Mouse (Mus musculus) ES-E14 (cell line): Measurements from ENCODE around the gene Mfsd2b.

Experiments
- CHD2 ChIP-seq: IDR thresholded peaks from 2 replicates; pipeline ENCODE4 v1.6.1; 2014; ENCODE audit warnings: mild to moderate bottlenecking, low read depth, low read length, inconsistent platforms
- HCFC1 ChIP-seq: IDR thresholded peaks from 2 replicates; pipeline ENCODE4 v1.6.1; 2012; ENCODE audit warnings: low read length, inconsistent platforms, borderline replicate concordance; ENCODE audit not compliant: insufficient read depth
- ZC3H11A ChIP-seq: IDR thresholded peaks from 2 replicates; pipeline ENCODE4 v1.6.1; 2012; ENCODE audit warnings: low read depth, mild to moderate bottlenecking, inconsistent platforms, low read length, borderline replicate concordance
- ZNF384 ChIP-seq: IDR thresholded peaks from 2 replicates; pipeline ENCODE4 v1.6.1; 2012; ENCODE audit warnings: low read depth, low read length, inconsistent platforms

GRCm38 (mm10) chr12:4873531-4873930, 628 bp downstream of the Mfsd2b start:
- no peak for TF ChIP-seq CHD2
- TF ChIP-seq HCFC1: no peak
- TF ChIP-seq ZNF384: no peak
- TF ChIP-seq ZC3H11A: no peak
